Mouse (Mus musculus) lung, embryonic 14.5 days (tissue): ENCODE data around the gene Cd5. TPM values are rescaled to one million over a fixed set of nuclear protein-coding genes. Genes with fewer than 3 reads are reported as not detected.
A peak's percentile ranks its signal among the peaks of the same experiment; 100 is the strongest.

Experiments
- ATAC-seq: fragments of 200-750 bp; cut with Nextera tagmentation; 2 replicates; pipeline ENCODE4 v1.8.0; 2017; ENCODE audit warnings: mild to moderate bottlenecking, moderate TSS enrichment, moderate library complexity; ENCODE audit not compliant: insufficient read depth
- DNase-seq: peaks from one replicate; pipeline ENCODE4 v3.0.0-alpha.2; 2015
- H3K27ac ChIP-seq: fragments of 300-500 bp; sonication (generic); 2 replicates; pipeline ENCODE4 v1.5.1; 2014; ENCODE audit warnings: low read depth, mild to moderate bottlenecking, moderate library complexity
- H3K27me3 ChIP-seq: fragments of 300-500 bp; sonication (generic); 2 replicates; pipeline ENCODE4 v1.6.1; 2014; ENCODE audit warnings: low read length, control low read depth; ENCODE audit not compliant: insufficient read depth
- H3K36me3 ChIP-seq: fragments of 300-500 bp; sonication (generic); 2 replicates; pipeline ENCODE4 v1.6.1; 2014; ENCODE audit warnings: control low read depth; ENCODE audit not compliant: insufficient read depth
- H3K4me1 ChIP-seq: fragments of 300-500 bp; sonication (generic); 2 replicates; pipeline ENCODE4 v1.6.1; 2014; ENCODE audit warnings: antibody characterized with exemption, control low read depth; ENCODE audit not compliant: insufficient read depth
- H3K4me2 ChIP-seq: fragments of 300-500 bp; sonication (generic); 2 replicates; pipeline ENCODE4 v1.6.1; 2014; ENCODE audit warnings: mild to moderate bottlenecking
- H3K4me3 ChIP-seq: fragments of 300-500 bp; sonication (generic); 2 replicates; pipeline ENCODE4 v1.5.1; 2014; ENCODE audit warnings: low read depth, low read length
- H3K9ac ChIP-seq: fragments of 300-500 bp; sonication (generic); 2 replicates; pipeline ENCODE4 v1.6.1; 2014
- H3K9me3 ChIP-seq: fragments of 300-500 bp; sonication (generic); 2 replicates; pipeline ENCODE4 v1.6.1; 2016; ENCODE audit warnings: low read depth, low read length, control low read depth
- CTCF ChIP-seq: IDR thresholded peaks from 2 replicates; pipeline ENCODE4 v1.5.1; 2016; ENCODE audit warnings: antibody characterized with exemption, low read depth
- WGBS: fragments of 180-500 bp; shearing (Covaris S2); extraction: QIAGEN DNeasy Blood & Tissue Kit; methylation state at CpG from one replicate; pipeline ENCODE4 v1.1.7; 2014; 5-methylcytosine and 5-hydroxymethylcytosine counted together
- polyA plus RNA-seq: library from polyadenylated mRNA; unstranded; fragments of >200 nt; fragmentation: Nextera tagmentation; extraction: Ambion mirVana; gene quantifications from 2 replicates; pipeline ENCODE4 v1.2.1, GENCODE M21; 2014

Cd5 gene
- polyA plus RNA-seq, 1 experiment from 2014 or later, result 0.63 TPM

GRCm38 (mm10) chr19:10693926-10694682, 44.7 kb downstream of the Cd5 start:
- WGBS, result 80% methylated on average over 10 of the region's 10 CpGs
- peaks cover 32% of the 10 kb centered on the region for H3K4me1 ChIP-seq
- H3K27me3 ChIP-seq, result no peaks in the 10 kb centered on the region
- no peak overlapping the region for H3K4me3 ChIP-seq
- no peaks in the 10 kb centered on the region for H3K9me3 ChIP-seq
- no peak overlapping the region for H3K27ac ChIP-seq
- DNase-seq (no peak), ATAC-seq (no peak)
- no peak for TF ChIP-seq CTCF
- H3K9ac ChIP-seq, result no peak overlapping the region
- no peaks in the 10 kb centered on the region; the same call in 1 of the 2 replicates for H3K36me3 ChIP-seq
- no peak overlapping the region for H3K4me2 ChIP-seq

GRCm38 (mm10) chr19:10692361-10692760, 46.4 kb downstream of the Cd5 start:
- H3K9me3 ChIP-seq, result no peaks in the 10 kb centered on the region
- no peak overlapping the region for H3K27ac ChIP-seq
- ATAC-seq, result no peak
- DNase-seq, result no peak
- H3K36me3 ChIP-seq, result no peaks in the 10 kb centered on the region; the same call in 1 of the 2 replicates
- TF ChIP-seq CTCF, result no peak
- no peak overlapping the region for H3K4me2 ChIP-seq
- H3K9ac ChIP-seq, result no peak overlapping the region
- no peak overlapping the region for H3K4me3 ChIP-seq
- H3K4me1 ChIP-seq, result peaks cover 24% of the 10 kb centered on the region
- H3K27me3 ChIP-seq, result no peaks in the 10 kb centered on the region
- 88% methylated on average over 4 of the region's 4 CpGs for WGBS

- Histone ChIP-seq H3K4me1 (peaks cover 19% of the 10 kb centered on the region), H3K27ac (no peak overlapping the region), H3K9ac (no peak overlapping the region), H3K36me3 (no peaks in the 10 kb centered on the region; the same call in 1 of the 2 replicates), H3K9me3 (no peaks in the 10 kb centered on the region), H3K4me3 (no peak overlapping the region), H3K4me2 (no peak overlapping the region), H3K27me3 (no peaks in the 10 kb centered on the region)
- DNase-seq (no peak), ATAC-seq (no peak)
- WGBS, result 74% methylated on average over 3 of the region's 3 CpGs
- TF ChIP-seq CTCF, result no peak
Observed at GRCm38 (mm10) chr19:10691660-10692059, 47.1 kb downstream of the Cd5 start.

- no peak overlapping the region for H3K4me2 ChIP-seq
- no peak overlapping the region for H3K27ac ChIP-seq
Observed at GRCm38 (mm10) chr19:10691121-10691520, 47.7 kb downstream of the Cd5 start.

GRCm38 (mm10) chr19:10690336-10690735, 48.5 kb downstream of the Cd5 start:
- Histone ChIP-seq H3K27me3 (no peaks in the 10 kb centered on the region), H3K36me3 (no peaks in the 10 kb centered on the region; the same call in 1 of the 2 replicates), H3K27ac (no peak overlapping the region; the same call in 1 of the 2 replicates), H3K9me3 (no peaks in the 10 kb centered on the region), H3K4me1 (peaks cover 16% of the 10 kb centered on the region), H3K4me3 (0 out of 2 replicates have a peak overlapping the region, but pooled peaks have one; percentile 84), H3K9ac (no peak overlapping the region; the same call in 1 of the 2 replicates), H3K4me2 (peak overlapping the region; percentile 78)
- 51% methylated on average over 3 of the region's 3 CpGs for WGBS
- DNase-seq (peak; percentile 29), ATAC-seq (no peak)
- no peak for TF ChIP-seq CTCF

More at GRCm38 (mm10) chr19:10691121-10691520, 47.7 kb downstream of the Cd5 start:
- Histone ChIP-seq H3K9ac (no peak overlapping the region), H3K4me1 (peaks cover 19% of the 10 kb centered on the region), H3K9me3 (no peaks in the 10 kb centered on the region), H3K27me3 (no peaks in the 10 kb centered on the region), H3K4me3 (no peak overlapping the region), H3K36me3 (no peaks in the 10 kb centered on the region; the same call in 1 of the 2 replicates)
- ATAC-seq (no peak), DNase-seq (no peak)
- 83% methylated on average over 4 of the region's 4 CpGs for WGBS
- TF ChIP-seq CTCF, result no peak

GRCm38 (mm10) chr19:10689470-10690166, 49.2 kb downstream of the Cd5 start:
- peak; percentile 0; the same call in 1 of the 2 replicates for ATAC-seq
- peak overlapping the region; percentile 85 for H3K9ac ChIP-seq
- H3K36me3 ChIP-seq, result no peaks in the 10 kb centered on the region; the same call in 1 of the 2 replicates
- no peaks in the 10 kb centered on the region for H3K27me3 ChIP-seq
- 35% methylated on average over 5 of the region's 5 CpGs for WGBS
- H3K4me1 ChIP-seq, result peaks cover 16% of the 10 kb centered on the region
- no peaks in the 10 kb centered on the region for H3K9me3 ChIP-seq
- H3K27ac ChIP-seq, result peak overlapping the region; percentile 96
- H3K4me2 ChIP-seq, result peak overlapping the region; percentile 78
- H3K4me3 ChIP-seq, result peak overlapping the region; percentile 84
- DNase-seq, result peak; percentile 67
- TF ChIP-seq CTCF, result no peak
